Mouse (Mus musculus) bone marrow macrophage, adult 2 months (primary cell): ENCODE results near the gene Zfp579.

ENCODE experiments used
- CTCF ChIP-seq: IDR thresholded peaks from 2 replicates; pipeline ENCODE4 v1.5.1; 2012; ENCODE audit warnings: low read depth, mild to moderate bottlenecking, low read length, moderate library complexity
- POLR2A ChIP-seq: IDR thresholded peaks from 2 replicates; pipeline ENCODE4 v1.6.1; 2012; ENCODE audit warnings: mild to moderate bottlenecking, low read depth, low read length, borderline replicate concordance

- no peak for TF ChIP-seq POLR2A
- no peak for TF ChIP-seq CTCF
These were observed 41.1 kb upstream of the Zfp579 start for GRCm38 (mm10) chr7:5037026-5037425.
